ENCODE assay signal across 8 mouse cellular contexts in the genomic region with DNA sequence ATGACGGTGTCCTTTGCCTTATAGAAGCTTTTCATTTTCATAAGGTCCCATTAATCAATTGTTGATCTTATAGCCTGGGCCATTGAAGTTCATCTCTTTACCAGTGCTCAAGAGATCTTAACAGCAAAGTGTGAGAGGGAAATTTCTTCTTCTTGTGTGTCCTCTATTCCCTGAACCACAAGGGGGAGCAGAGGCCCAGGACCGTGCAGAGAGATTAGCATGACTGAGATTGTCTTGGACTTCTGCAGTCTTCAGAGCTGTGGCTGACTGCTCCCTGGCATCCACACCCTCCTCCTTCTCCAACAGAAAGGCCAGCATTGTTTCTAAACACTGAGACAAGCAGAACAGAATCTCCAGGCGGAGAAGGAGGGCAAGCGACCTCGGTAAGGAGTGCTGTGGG. TPM values are rescaled to one million over a fixed set of nuclear protein-coding genes. Genes with fewer than 3 reads are reported as not detected.
DNase-seq lines count a peak whose midpoint lies in the region; ATAC-seq and TF ChIP-seq lines count a peak whose summit lies in the region.
"Had no signal": no experiment of that assay in that cellular context is flagged by ENCODE, and none has a peak within 500 bp of the region (broad histone marks: within the 10 kb centered on the region; RNA-seq: fewer than 3 reads in every experiment).

No protein-coding gene starts in this region.

- H3K9me3 ChIP-seq in G1E (replicated peaks) = no peaks in the 10 kb centered on the region
- no peaks in the 10 kb centered on the region for H3K9me3 ChIP-seq in hindbrain, embryonic 14.5 days (ENCODE audit: control insufficient read depth, low read length)
- no peaks in the 10 kb centered on the region for H3K9me3 ChIP-seq in midbrain, embryonic 11.5 days (ENCODE audit: control insufficient read depth, low read length)

- peak; percentile 18 for DNase-seq in left cerebral cortex, adult 11 months (ENCODE audit: low spot score)
- DNase-seq in left cerebral cortex, adult 8-10 months (ENCODE audit: low spot score in 2 of 2) = no peak
- DNase-seq in G1E (ENCODE audit: low spot score) = no peak
- DNase-seq in adrenal gland, postnatal 25 days = peak; percentile 44
- peak; percentile 36 for DNase-seq in hindbrain, embryonic 14.5 days (ENCODE audit: low spot score)
- DNase-seq in lung, postnatal 36 days = peak; percentile 61
- no peak for DNase-seq in midbrain, embryonic 11.5 days (ENCODE audit: low spot score, missing footprints)

- 30% methylated on average over 5 of the region's 5 CpGs for WGBS in hindbrain, embryonic 14.5 days
- WGBS in midbrain, embryonic 11.5 days = 38% methylated on average over 5 of the region's 5 CpGs

- no peaks in the 10 kb centered on the region for H3K36me3 ChIP-seq in G1E (replicated peaks)
- no peaks in the 10 kb centered on the region for H3K36me3 ChIP-seq in hindbrain, embryonic 14.5 days (replicated peaks; ENCODE audit: control insufficient read depth, insufficient read depth)
- H3K36me3 ChIP-seq in midbrain, embryonic 11.5 days (ENCODE audit: control insufficient read depth, insufficient read depth, low read length) = no peaks in the 10 kb centered on the region

- H3K4me2 ChIP-seq in hindbrain, embryonic 14.5 days (replicated peaks) = no peak overlapping the region
- H3K4me2 ChIP-seq in midbrain, embryonic 11.5 days = no peak overlapping the region

- no peak for TF ChIP-seq CTCF in G1E (IDR thresholded peaks at IDR 0.05; ENCODE audit: low read depth, low read length)

- no peak overlapping the region for H3K4me3 ChIP-seq in G1E (ENCODE audit: low read depth, low read length)
- H3K4me3 ChIP-seq in hindbrain, embryonic 14.5 days (replicated peaks; ENCODE audit: low read length) = no peak overlapping the region
- no peak overlapping the region for H3K4me3 ChIP-seq in midbrain, embryonic 11.5 days (ENCODE audit: low read depth, low read length)
- H3K4me3 ChIP-seq: megakaryocyte, embryonic 14.5 days had no signal

- no peak overlapping the region for H3K27ac ChIP-seq in hindbrain, embryonic 14.5 days
- no peak overlapping the region for H3K27ac ChIP-seq in midbrain, embryonic 11.5 days (ENCODE audit: low read depth, low read length)

- no peaks in the 10 kb centered on the region for H3K4me1 ChIP-seq in G1E (ENCODE audit: insufficient read depth, low read depth, low read length)
- no peaks in the 10 kb centered on the region for H3K4me1 ChIP-seq in hindbrain, embryonic 14.5 days (replicated peaks; ENCODE audit: control insufficient read depth, insufficient read depth, low read length)
- H3K4me1 ChIP-seq in midbrain, embryonic 11.5 days (ENCODE audit: control insufficient read depth, insufficient read depth, low read length) = no peaks in the 10 kb centered on the region

- peak; percentile 22; the same call in 1 of the 2 replicates for ATAC-seq in G1E (ENCODE audit: extremely low read depth, insufficient number of reproducible peaks, low FRiP score, poor library complexity, severe bottlenecking)
- no peak for ATAC-seq in hindbrain, embryonic 14.5 days (ENCODE audit: low FRiP score)
- no peak for ATAC-seq in midbrain, embryonic 11.5 days (ENCODE audit: low FRiP score)

- H3K9ac ChIP-seq in hindbrain, embryonic 14.5 days = no peak overlapping the region
- H3K9ac ChIP-seq in midbrain, embryonic 11.5 days (ENCODE audit: low read length) = no peak overlapping the region

- H3K27me3 ChIP-seq in G1E (ENCODE audit: insufficient read depth, low read length) = peaks cover 21% of the 10 kb centered on the region
- no peaks in the 10 kb centered on the region for H3K27me3 ChIP-seq in hindbrain, embryonic 14.5 days (ENCODE audit: control insufficient read depth, insufficient read depth, low read length)
- H3K27me3 ChIP-seq in midbrain, embryonic 11.5 days (ENCODE audit: control insufficient read depth, insufficient read depth, low read length) = no peaks in the 10 kb centered on the region

RNA-seq across cellular contexts. Expression of gene Pdcd6ip, which starts 11.0 kb away (rescaled TPM):
- total RNA-seq in left cerebral cortex, adult 8-10 months (2022) = 10 to 100 TPM; 64.8 to 76.3 (median 66.6) TPM
- total RNA-seq in G1E (2014; fragmentation: Nextera tagmentation) (211 and 215 TPM in 2 replicates), G1E (2017) (66.9 and 89.7 TPM in 2 replicates)
- polyA plus RNA-seq in G1E (2012) = 224 and 271 TPM in 2 replicates
- total RNA-seq in adrenal gland, postnatal 25 days (2021) = 187 and 196 TPM in 2 replicates
- 38.3 and 45.2 TPM in 2 replicates for polyA plus RNA-seq in hindbrain, embryonic 14.5 days (2014; fragmentation: Nextera tagmentation; extraction: Ambion mirVana)
- polyA plus RNA-seq in midbrain, embryonic 11.5 days (2014; fragmentation: Nextera tagmentation; extraction: Ambion mirVana) = 49.4 and 49.6 TPM in 2 replicates

RNA-seq across cellular contexts. Expression of gene Clasp2, which starts 22.2 kb away (rescaled TPM):
- 100 to 1,000 TPM; 201 to 222 (median 210) TPM for total RNA-seq in left cerebral cortex, adult 8-10 months (2022)
- total RNA-seq in G1E (2014; fragmentation: Nextera tagmentation) = 83.4 and 92.0 TPM in 2 replicates
- total RNA-seq in G1E (2017) = 40.4 and 41.8 TPM in 2 replicates
- polyA plus RNA-seq in G1E (2012) = 7.9 and 8.7 TPM in 2 replicates
- 123 and 133 TPM in 2 replicates for total RNA-seq in adrenal gland, postnatal 25 days (2021)
- 154 and 161 TPM in 2 replicates for polyA plus RNA-seq in hindbrain, embryonic 14.5 days (2014; fragmentation: Nextera tagmentation; extraction: Ambion mirVana)
- 51.4 and 53.2 TPM in 2 replicates for polyA plus RNA-seq in midbrain, embryonic 11.5 days (2014; fragmentation: Nextera tagmentation; extraction: Ambion mirVana)

Comparison
In these comparisons a context has a peak if more than half of its experiments do, and no peak if none do; other contexts are left out.
1. DNase-seq: peak in left cerebral cortex, adult 11 months (single experiment), adrenal gland, postnatal 25 days (single experiment), hindbrain, embryonic 14.5 days (single experiment) and lung, postnatal 36 days (single experiment); none in left cerebral cortex, adult 8-10 months (0 of 2), G1E (single experiment) and midbrain, embryonic 11.5 days (single experiment).